Mouse (Mus musculus): ENCODE results near the gene Tysnd1. TPM values are rescaled to one million over a fixed set of nuclear protein-coding genes. Genes with fewer than 3 reads are reported as not detected.

The Tysnd1 gene
- polyA plus RNA-seq, 1 experiment = 23.6 TPM

DNA sequence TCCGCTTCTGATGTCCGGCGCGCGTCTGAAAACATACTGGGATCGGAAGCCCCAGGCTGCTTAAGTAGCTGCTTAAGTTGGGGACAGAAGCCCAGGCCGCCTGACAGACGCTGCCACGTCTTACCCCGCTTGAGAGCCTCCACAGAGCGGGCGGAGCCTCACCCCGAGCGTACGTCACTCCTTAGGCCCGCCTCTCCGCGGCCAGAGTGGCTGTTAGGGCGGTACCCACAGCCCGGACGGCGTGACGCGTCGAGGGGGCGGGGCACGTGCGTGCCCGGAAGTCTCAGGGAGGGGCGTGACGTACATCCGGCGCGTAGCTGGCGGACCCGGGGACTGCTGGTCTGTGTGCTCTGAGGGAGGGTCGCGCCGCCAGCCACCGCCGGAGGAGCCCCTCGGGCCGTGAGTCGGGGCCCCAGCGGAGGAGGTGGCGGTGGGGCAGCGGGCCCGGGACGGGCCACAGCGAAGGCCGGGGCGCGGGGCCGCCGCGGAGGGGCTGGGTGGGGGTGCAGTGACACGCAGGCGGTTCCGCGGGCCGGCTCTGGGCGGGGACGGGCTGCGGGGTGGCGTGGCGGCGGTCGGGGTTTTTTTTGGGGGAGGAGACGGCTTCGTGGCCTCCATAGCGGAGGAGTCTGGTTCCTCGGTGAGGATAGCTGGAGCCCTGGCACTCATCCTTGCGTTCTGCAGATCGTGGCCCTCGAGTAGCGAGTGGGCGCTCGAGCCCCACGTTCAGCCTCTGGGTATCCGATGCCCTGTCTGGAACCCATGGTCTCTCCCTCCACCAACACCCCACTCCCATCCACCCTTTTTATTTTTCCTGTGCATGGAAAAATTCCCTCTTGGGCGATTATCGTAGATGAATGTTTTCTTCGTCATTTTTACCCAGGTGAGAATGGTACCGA, 15.1 kb upstream of the Tysnd1 start, which contains the start of gene Sar1a:
Sar1a (plus strand) TSS at position 285 of the 899 bp plus-strand sequence.
- Histone ChIP-seq H3K4me3 (ENCODE audit: insufficient read depth, low read length) (peak within 1 kb of the TSS; percentile 80), H3K27ac (ENCODE audit: insufficient read depth, low read length) (no peak within 1 kb of the TSS), H3K4me1 (ENCODE audit: control insufficient read depth, insufficient read depth, low read length) (peaks cover 5% of the 10 kb centered on the region)
- TF ChIP-seq POLR2A (IDR thresholded peaks at IDR 0.05; ENCODE audit: extremely low read depth, insufficient read depth, low read length) (peak; percentile 90), CTCF (IDR thresholded peaks at IDR 0.05; ENCODE audit: extremely low read depth, insufficient read depth, low read length) (no peak)

DNA sequence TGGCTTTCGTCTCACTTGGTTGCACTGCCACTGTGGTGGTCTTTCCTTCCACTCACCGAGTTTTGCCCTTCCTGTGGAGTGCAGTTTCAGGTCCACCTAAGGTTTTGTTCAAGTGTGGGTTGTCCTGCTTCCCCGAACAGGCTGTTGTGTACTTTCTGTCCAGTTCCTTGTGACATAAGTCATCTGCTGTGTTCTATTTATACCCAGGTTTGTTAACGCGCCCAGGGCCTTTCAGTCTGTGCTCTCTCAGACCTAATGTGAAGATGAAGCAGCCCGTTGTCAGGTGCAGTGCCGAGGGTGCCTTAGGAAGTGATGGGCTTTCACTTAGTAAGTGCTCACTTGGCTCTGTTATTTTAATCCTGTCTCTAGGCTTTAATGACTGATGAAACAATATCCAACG, 5.9 kb upstream of the Tysnd1 start:
- no peak for TF ChIP-seq POLR2A (IDR thresholded peaks at IDR 0.05; ENCODE audit: extremely low read depth, insufficient read depth, low read length)
- TF ChIP-seq CTCF (IDR thresholded peaks at IDR 0.05; ENCODE audit: extremely low read depth, insufficient read depth, low read length) = no peak

GRCm38 (mm10) chr10:61693563-61693962, 1.8 kb upstream of the Tysnd1 start:
- Histone ChIP-seq H3K27ac (ENCODE audit: insufficient read depth, low read length) (no peak overlapping the region), H3K4me3 (ENCODE audit: insufficient read depth, low read length) (no peak overlapping the region), H3K4me1 (ENCODE audit: control insufficient read depth, insufficient read depth, low read length) (peaks cover 9% of the 10 kb centered on the region)
- TF ChIP-seq POLR2A (IDR thresholded peaks at IDR 0.05; ENCODE audit: extremely low read depth, insufficient read depth, low read length) (no peak), CTCF (IDR thresholded peaks at IDR 0.05; ENCODE audit: extremely low read depth, insufficient read depth, low read length) (no peak)

More for the DNA sequence above, 5.9 kb upstream of the Tysnd1 start:
- no peak overlapping the region for H3K27ac ChIP-seq (ENCODE audit: insufficient read depth, low read length)
- no peaks in the 10 kb centered on the region for H3K4me1 ChIP-seq (ENCODE audit: control insufficient read depth, insufficient read depth, low read length)
- no peak overlapping the region for H3K4me3 ChIP-seq (ENCODE audit: insufficient read depth, low read length)

- no peak overlapping the region for H3K27ac ChIP-seq (ENCODE audit: insufficient read depth, low read length)
- H3K4me3 ChIP-seq (ENCODE audit: insufficient read depth, low read length) = peak overlapping the region; percentile 62
- TF ChIP-seq CTCF (IDR thresholded peaks at IDR 0.05; ENCODE audit: extremely low read depth, insufficient read depth, low read length) = no peak
- no peak for TF ChIP-seq POLR2A (IDR thresholded peaks at IDR 0.05; ENCODE audit: extremely low read depth, insufficient read depth, low read length)
These were observed 617 bp downstream of the Tysnd1 start for GRCm38 (mm10) chr10:61695703-61696559.

DNA sequence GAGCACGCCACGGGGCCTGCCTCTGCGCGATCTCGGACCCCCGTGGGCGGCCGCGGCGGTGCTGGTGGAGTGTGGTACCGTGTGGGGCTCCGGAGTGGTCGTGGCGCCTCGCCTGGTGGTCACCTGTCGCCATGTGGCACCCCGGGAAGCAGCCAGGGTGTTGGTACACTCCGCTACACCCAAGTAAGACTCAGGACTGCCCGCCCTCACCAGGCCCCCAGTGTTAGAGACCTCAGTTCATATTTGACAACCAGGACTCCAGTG, 1.2 kb downstream of the Tysnd1 start:
- Histone ChIP-seq H3K27ac (ENCODE audit: insufficient read depth, low read length) (no peak overlapping the region), H3K4me1 (ENCODE audit: control insufficient read depth, insufficient read depth, low read length) (peaks cover 9% of the 10 kb centered on the region), H3K4me3 (ENCODE audit: insufficient read depth, low read length) (peak overlapping the region; percentile 62)
- no peak for TF ChIP-seq POLR2A (IDR thresholded peaks at IDR 0.05; ENCODE audit: extremely low read depth, insufficient read depth, low read length)
- no peak for TF ChIP-seq CTCF (IDR thresholded peaks at IDR 0.05; ENCODE audit: extremely low read depth, insufficient read depth, low read length)

More at GRCm38 (mm10) chr10:61695703-61696559, 617 bp downstream of the Tysnd1 start:
- peaks cover 9% of the 10 kb centered on the region for H3K4me1 ChIP-seq (ENCODE audit: control insufficient read depth, insufficient read depth, low read length)

DNA sequence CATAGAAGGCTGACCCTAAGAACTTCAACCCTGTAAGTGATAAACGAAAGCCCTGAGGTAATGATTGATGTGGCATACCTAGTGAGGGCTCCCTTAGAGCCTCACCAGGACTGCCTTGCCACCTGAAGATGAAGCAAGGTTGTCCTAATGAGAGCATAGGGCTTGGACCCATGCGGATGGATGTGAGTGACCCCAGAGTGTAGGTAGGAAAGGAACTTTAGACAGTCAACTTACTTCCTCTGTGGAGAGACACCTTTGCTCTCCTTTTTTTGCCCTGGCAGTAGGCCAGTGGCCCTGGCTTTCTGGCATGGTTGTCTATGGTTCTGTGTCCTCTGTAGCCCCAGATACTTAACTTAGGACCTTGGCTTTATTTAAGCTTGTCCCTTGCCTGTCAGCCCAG, 1.7 kb downstream of the Tysnd1 start:
- Histone ChIP-seq H3K4me3 (ENCODE audit: insufficient read depth, low read length) (peak overlapping the region; percentile 62), H3K4me1 (ENCODE audit: control insufficient read depth, insufficient read depth, low read length) (peaks cover 9% of the 10 kb centered on the region), H3K27ac (ENCODE audit: insufficient read depth, low read length) (no peak overlapping the region)
- no peak for TF ChIP-seq POLR2A (IDR thresholded peaks at IDR 0.05; ENCODE audit: extremely low read depth, insufficient read depth, low read length)
- TF ChIP-seq CTCF (IDR thresholded peaks at IDR 0.05; ENCODE audit: extremely low read depth, insufficient read depth, low read length) = no peak

DNA sequence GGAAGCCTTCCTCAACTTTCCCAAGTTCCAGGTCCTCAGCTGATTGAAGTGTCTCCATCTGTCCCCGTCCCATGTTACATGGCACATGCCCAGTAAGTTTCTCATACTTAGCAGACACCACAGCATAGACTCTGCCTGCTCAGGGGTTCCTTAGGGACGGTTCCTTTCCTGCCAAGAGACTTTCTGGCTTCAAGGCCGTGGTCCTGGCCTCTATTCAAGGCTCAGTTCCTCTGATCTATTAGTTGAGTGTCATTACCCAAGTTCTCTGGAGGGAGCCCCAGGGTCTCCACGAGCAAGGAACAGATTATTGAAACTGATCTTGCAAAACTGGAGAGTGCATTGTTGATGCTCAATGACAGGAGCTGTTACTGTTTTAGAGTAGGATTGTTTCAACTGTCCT, 9.3 kb downstream of the Tysnd1 start:
- Histone ChIP-seq H3K4me1 (ENCODE audit: control insufficient read depth, insufficient read depth, low read length) (no peaks in the 10 kb centered on the region), H3K4me3 (ENCODE audit: insufficient read depth, low read length) (no peak overlapping the region), H3K27ac (ENCODE audit: insufficient read depth, low read length) (no peak overlapping the region)
- TF ChIP-seq CTCF (IDR thresholded peaks at IDR 0.05; ENCODE audit: extremely low read depth, insufficient read depth, low read length) (no peak), POLR2A (IDR thresholded peaks at IDR 0.05; ENCODE audit: extremely low read depth, insufficient read depth, low read length) (no peak)

DNA sequence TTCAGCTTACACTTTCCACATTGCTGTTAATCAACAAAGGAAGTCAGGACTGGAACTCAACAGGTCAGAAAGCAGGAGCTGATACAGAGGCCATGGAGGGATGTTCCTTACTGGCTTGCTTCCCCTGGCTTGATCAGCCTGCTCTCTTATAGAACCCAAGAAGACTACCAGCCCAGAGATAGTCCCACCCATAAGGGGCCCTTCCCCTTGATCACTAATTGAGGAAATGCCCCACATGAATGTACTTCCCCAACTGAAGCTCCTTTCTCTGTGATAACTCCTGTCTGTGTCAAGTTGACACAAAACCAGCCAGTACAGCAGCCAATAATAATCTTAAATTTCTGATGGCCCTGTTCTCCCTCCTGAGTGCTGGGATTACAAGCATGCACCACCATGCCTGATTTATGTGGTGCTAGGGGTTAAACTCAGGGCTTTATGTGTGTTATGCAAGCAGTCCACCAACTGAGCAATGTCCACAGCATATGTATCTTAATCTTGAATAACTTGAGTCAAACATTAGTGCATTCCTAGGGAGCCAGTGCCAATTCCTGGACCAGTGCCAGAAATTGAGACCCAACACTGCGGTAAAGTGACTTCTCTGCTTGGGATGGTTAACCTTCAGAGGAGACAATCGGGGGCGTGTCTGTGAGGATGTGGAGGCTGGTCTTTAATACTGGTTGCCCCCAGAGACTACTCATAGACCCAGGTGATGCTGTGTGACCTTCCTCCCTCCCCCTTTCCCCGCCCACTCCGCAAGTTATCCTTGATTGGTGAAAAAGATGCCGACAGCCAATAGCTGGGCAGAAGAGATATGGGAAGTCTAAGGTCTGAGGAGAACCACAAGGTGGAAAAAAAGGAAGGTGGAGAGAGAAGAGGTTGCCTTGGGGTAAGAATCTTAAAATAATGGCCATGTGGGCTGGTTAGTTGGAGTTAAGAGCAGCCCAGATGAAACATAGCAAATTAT, 11.4 kb downstream of the Tysnd1 start:
- Histone ChIP-seq H3K4me1 (ENCODE audit: control insufficient read depth, insufficient read depth, low read length) (no peaks in the 10 kb centered on the region), H3K4me3 (ENCODE audit: insufficient read depth, low read length) (no peak overlapping the region), H3K27ac (ENCODE audit: insufficient read depth, low read length) (no peak overlapping the region)
- no peak for TF ChIP-seq POLR2A (IDR thresholded peaks at IDR 0.05; ENCODE audit: extremely low read depth, insufficient read depth, low read length)
- TF ChIP-seq CTCF (IDR thresholded peaks at IDR 0.05; ENCODE audit: extremely low read depth, insufficient read depth, low read length) = no peak

GRCm38 (mm10) chr10:61713601-61714000, 18.3 kb downstream of the Tysnd1 start:
- Histone ChIP-seq H3K4me3 (ENCODE audit: insufficient read depth, low read length) (no peak overlapping the region), H3K4me1 (ENCODE audit: control insufficient read depth, insufficient read depth, low read length) (no peaks in the 10 kb centered on the region), H3K27ac (ENCODE audit: insufficient read depth, low read length) (no peak overlapping the region)
- no peak for TF ChIP-seq POLR2A (IDR thresholded peaks at IDR 0.05; ENCODE audit: extremely low read depth, insufficient read depth, low read length)
- no peak for TF ChIP-seq CTCF (IDR thresholded peaks at IDR 0.05; ENCODE audit: extremely low read depth, insufficient read depth, low read length)
